Mouse (Mus musculus) cerebellum, adult 2 months (tissue): ENCODE measurements around the gene Commd1.

ENCODE experiments used
- CTCF ChIP-seq: fragments of 200-500 bp; IDR thresholded peaks from 2 replicates; pipeline ENCODE4 v1.5.1; 2011; ENCODE audit warnings: low read depth, mild to moderate bottlenecking, control low read depth, low read length, moderate library complexity, borderline replicate concordance; ENCODE audit not compliant: insufficient read depth
- POLR2A ChIP-seq: fragments of 200-500 bp; IDR thresholded peaks from 2 replicates; pipeline ENCODE4 v1.6.1; 2011; ENCODE audit warnings: low read length, control low read depth, borderline replicate concordance; ENCODE audit not compliant: insufficient read depth

DNA sequence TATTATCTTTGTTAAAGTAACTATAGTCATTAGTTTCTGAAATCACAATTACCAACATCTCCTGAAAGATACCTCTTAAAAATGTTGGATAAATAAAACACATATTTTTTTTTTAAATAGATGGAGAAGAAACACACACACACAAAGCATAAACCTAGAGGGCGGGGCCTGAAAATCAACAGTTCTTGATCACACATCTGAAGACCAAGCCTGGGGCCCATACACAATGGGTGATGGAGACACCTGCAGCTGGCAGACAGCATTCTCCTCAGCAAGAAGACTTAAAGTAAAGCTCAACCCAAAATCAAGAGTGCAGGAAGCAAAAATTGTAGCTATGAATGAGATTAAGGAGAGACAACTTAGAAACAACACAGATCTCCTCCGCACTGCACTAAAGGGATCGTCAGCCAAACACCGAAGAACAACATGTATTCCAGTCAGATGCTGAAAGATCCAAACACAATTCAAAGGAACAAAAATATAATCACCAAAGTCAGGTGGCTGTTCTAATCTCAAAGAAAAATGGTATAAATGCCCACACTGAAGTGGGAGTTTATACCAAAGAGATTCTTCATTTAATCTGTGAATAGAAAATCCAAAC, 44.4 kb downstream of the Commd1 start:
- TF ChIP-seq CTCF = no peak
- no peak for TF ChIP-seq POLR2A
